25 mouse cellular contexts compared by ENCODE assay signal in genomic region chr2:77173821-77174220, GRCm38 (mm10). TPM values are rescaled to one million over a fixed set of nuclear protein-coding genes. Genes with fewer than 3 reads are reported as not detected.
DNase-seq lines count a peak whose midpoint lies in the region; ATAC-seq and TF ChIP-seq lines count a peak whose summit lies in the region.
"Had no signal": no experiment of that assay in that cellular context is flagged by ENCODE, and none has a peak within 500 bp of the region (broad histone marks: within the 10 kb centered on the region; RNA-seq: fewer than 3 reads in every experiment).

No protein-coding gene starts in this region.

- H3K4me1 ChIP-seq in heart, embryonic 10.5 days, result peaks cover 65% of the 10 kb centered on the region
- peaks cover 13% of the 10 kb centered on the region for H3K4me1 ChIP-seq in hindbrain, postnatal 0 days (ENCODE audit: insufficient read depth, low read length)
- H3K4me1 ChIP-seq in hindbrain, embryonic 16.5 days (ENCODE audit: control insufficient read depth, insufficient read depth, low read depth, low read length), result peaks cover 28% of the 10 kb centered on the region
- peaks cover 13% of the 10 kb centered on the region for H3K4me1 ChIP-seq in liver, postnatal 0 days (ENCODE audit: insufficient read depth)
- H3K4me1 ChIP-seq in liver, embryonic 12.5 days, result peaks cover 63% of the 10 kb centered on the region
- peaks cover 40% of the 10 kb centered on the region for H3K4me1 ChIP-seq in heart, postnatal 0 days (ENCODE audit: control insufficient read depth, insufficient read depth)

- intact Hi-C loops in heart, postnatal 10 days (cut with DNase I), result no loop called here

- H3K4me2 ChIP-seq in hindbrain, postnatal 0 days (ENCODE audit: low read depth, low read length), result no peak overlapping the region
- no peak overlapping the region for H3K4me2 ChIP-seq in hindbrain, embryonic 16.5 days (ENCODE audit: low read length)
- no peak overlapping the region for H3K4me2 ChIP-seq in liver, postnatal 0 days (ENCODE audit: low read depth, low read length)
- no peak overlapping the region for H3K4me2 ChIP-seq in liver, embryonic 12.5 days
- H3K4me2 ChIP-seq in heart, postnatal 0 days (ENCODE audit: low read depth, low read length), result no peak overlapping the region; the same call in 1 of the 2 replicates
- H3K4me2 ChIP-seq: embryonic facial prominence, embryonic 12.5 days; forebrain, embryonic 12.5 days; limb, embryonic 12.5 days; lung, embryonic 15.5 days had no signal

- no peaks in the 10 kb centered on the region for H3K9me3 ChIP-seq in heart, embryonic 10.5 days
- no peaks in the 10 kb centered on the region for H3K9me3 ChIP-seq in hindbrain, postnatal 0 days (ENCODE audit: low read length)
- no peaks in the 10 kb centered on the region for H3K9me3 ChIP-seq in hindbrain, embryonic 16.5 days (ENCODE audit: control insufficient read depth, low read length)
- H3K9me3 ChIP-seq in liver, postnatal 0 days (ENCODE audit: low read length), result no peaks in the 10 kb centered on the region
- no peaks in the 10 kb centered on the region for H3K9me3 ChIP-seq in liver, embryonic 12.5 days (replicated peaks)
- H3K9me3 ChIP-seq in heart, postnatal 0 days (replicated peaks; ENCODE audit: control insufficient read depth, low read length), result no peaks in the 10 kb centered on the region
- H3K9me3 ChIP-seq: embryonic facial prominence, embryonic 12.5 days; forebrain, embryonic 12.5 days; hindbrain, embryonic 10.5 days; limb, embryonic 12.5 days; lung, embryonic 15.5 days; megakaryocyte, embryonic 14.5 days had no signal

- no peak for TF ChIP-seq CTCF in hindbrain, postnatal 0 days (IDR thresholded peaks at IDR 0.05; ENCODE audit: low read depth)
- TF ChIP-seq CTCF in liver, postnatal 0 days (IDR thresholded peaks at IDR 0.05; ENCODE audit: low read depth), result no peak
- TF ChIP-seq CTCF in heart, postnatal 0 days (IDR thresholded peaks at IDR 0.05; ENCODE audit: low read depth), result no peak

- TF ChIP-seq EP300 in liver, postnatal 0 days (IDR thresholded peaks at IDR 0.05; ENCODE audit: low read depth), result no peak
- TF ChIP-seq EP300 in heart, postnatal 0 days (IDR thresholded peaks at IDR 0.05; ENCODE audit: low read depth), result no peak

- WGBS in heart, embryonic 10.5 days, result 80% methylated on average over 6 of the region's 6 CpGs
- 87% methylated on average over 6 of the region's 6 CpGs for WGBS in hindbrain, postnatal 0 days
- 88% methylated on average over 6 of the region's 6 CpGs for WGBS in hindbrain, embryonic 16.5 days
- WGBS in liver, postnatal 0 days (ENCODE audit: insufficient replicate concordance), result 78% methylated on average over 6 of the region's 6 CpGs
- WGBS in liver, embryonic 12.5 days (ENCODE audit: insufficient replicate concordance), result 75% methylated on average over 6 of the region's 6 CpGs
- WGBS in heart, postnatal 0 days, result 67% methylated on average over 6 of the region's 6 CpGs

- ATAC-seq in hindbrain, postnatal 0 days, result no peak
- ATAC-seq in hindbrain, embryonic 16.5 days, result no peak
- 0 out of 2 replicates have a peak, but pooled peaks have one; percentile 17 for ATAC-seq in liver, postnatal 0 days
- no peak for ATAC-seq in liver, embryonic 12.5 days
- no peak for ATAC-seq in heart, postnatal 0 days (ENCODE audit: insufficient read depth, low read depth)
- ATAC-seq: CD4-positive, CD25-positive, alpha-beta regulatory T cell, adult 4 months; intestine, postnatal 0 days had no signal

- H3K27me3 ChIP-seq in heart, embryonic 10.5 days (ENCODE audit: insufficient read depth, poor library complexity, severe bottlenecking), result no peaks in the 10 kb centered on the region
- no peaks in the 10 kb centered on the region for H3K27me3 ChIP-seq in hindbrain, postnatal 0 days (ENCODE audit: insufficient read depth, low read length)
- H3K27me3 ChIP-seq in hindbrain, embryonic 16.5 days (replicated peaks; ENCODE audit: control insufficient read depth, insufficient read depth, low read length), result no peaks in the 10 kb centered on the region
- H3K27me3 ChIP-seq in liver, postnatal 0 days (ENCODE audit: insufficient read depth, low read length), result no peaks in the 10 kb centered on the region
- peaks cover 9% of the 10 kb centered on the region; the same call in 1 of the 2 replicates for H3K27me3 ChIP-seq in liver, embryonic 12.5 days (replicated peaks)
- H3K27me3 ChIP-seq in heart, postnatal 0 days (ENCODE audit: control insufficient read depth, insufficient read depth, low read length), result no peaks in the 10 kb centered on the region
- H3K27me3 ChIP-seq: embryonic facial prominence, embryonic 12.5 days; lung, embryonic 15.5 days had no signal

- peak; percentile 74 for DNase-seq in heart, embryonic 10.5 days (ENCODE audit: low spot score)
- no peak for DNase-seq in heart, postnatal 10 days
- no peak for DNase-seq in hindbrain, postnatal 0 days (ENCODE audit: low spot score)
- DNase-seq in liver, postnatal 0 days, result no peak
- DNase-seq in heart, postnatal 0 days (ENCODE audit: low spot score), result no peak
- DNase-seq: adrenal gland, postnatal 14 days; cerebellum, postnatal 25 days; gastrocnemius, postnatal 36 days; right cerebral cortex, postnatal 14 days; thymus, adult 2 months; thymus, postnatal 4 days had no signal

- H3K36me3 ChIP-seq in heart, embryonic 10.5 days, result no peaks in the 10 kb centered on the region
- H3K36me3 ChIP-seq in hindbrain, postnatal 0 days (ENCODE audit: insufficient read depth, low read length), result no peaks in the 10 kb centered on the region
- no peaks in the 10 kb centered on the region for H3K36me3 ChIP-seq in hindbrain, embryonic 16.5 days (ENCODE audit: control insufficient read depth, insufficient read depth, low read length)
- H3K36me3 ChIP-seq in liver, postnatal 0 days (replicated peaks; ENCODE audit: insufficient read depth, low read length), result no peaks in the 10 kb centered on the region
- no peaks in the 10 kb centered on the region for H3K36me3 ChIP-seq in liver, embryonic 12.5 days
- no peaks in the 10 kb centered on the region for H3K36me3 ChIP-seq in heart, postnatal 0 days (replicated peaks; ENCODE audit: control insufficient read depth, insufficient read depth, low read length)
- H3K36me3 ChIP-seq: embryonic facial prominence, embryonic 12.5 days; forebrain, embryonic 12.5 days; hindbrain, embryonic 10.5 days; limb, embryonic 12.5 days; lung, embryonic 15.5 days had no signal

- peak overlapping the region; percentile 97 for H3K27ac ChIP-seq in heart, embryonic 10.5 days
- H3K27ac ChIP-seq in hindbrain, postnatal 0 days, result 0 out of 2 replicates have a peak overlapping the region, but pooled peaks have one; percentile 20
- no peak overlapping the region for H3K27ac ChIP-seq in hindbrain, embryonic 16.5 days (ENCODE audit: low read depth, low read length)
- H3K27ac ChIP-seq in liver, postnatal 0 days (ENCODE audit: low read depth), result peak overlapping the region; percentile 22; the same call in 1 of the 2 replicates
- no peak overlapping the region for H3K27ac ChIP-seq in liver, embryonic 12.5 days
- H3K27ac ChIP-seq in heart, postnatal 0 days (ENCODE audit: low read depth), result peak overlapping the region; percentile 98
- H3K27ac ChIP-seq: embryonic facial prominence, embryonic 12.5 days; forebrain, embryonic 12.5 days; hindbrain, embryonic 10.5 days; limb, embryonic 12.5 days; liver, embryonic 14.5 days; lung, embryonic 15.5 days; stomach, postnatal 0 days had no signal

- no peak overlapping the region for H3K9ac ChIP-seq in hindbrain, postnatal 0 days (replicated peaks; ENCODE audit: low read length)
- no peak overlapping the region for H3K9ac ChIP-seq in hindbrain, embryonic 16.5 days (ENCODE audit: low read depth, low read length)
- H3K9ac ChIP-seq in liver, postnatal 0 days (replicated peaks), result no peak overlapping the region
- no peak overlapping the region for H3K9ac ChIP-seq in liver, embryonic 12.5 days
- H3K9ac ChIP-seq in heart, postnatal 0 days (replicated peaks; ENCODE audit: low read depth, low read length), result no peak overlapping the region
- H3K9ac ChIP-seq: embryonic facial prominence, embryonic 12.5 days; forebrain, embryonic 12.5 days; limb, embryonic 12.5 days; liver, embryonic 14.5 days; lung, embryonic 15.5 days had no signal

- H3K4me3 ChIP-seq in heart, embryonic 10.5 days, result no peak overlapping the region
- H3K4me3 ChIP-seq in hindbrain, postnatal 0 days (ENCODE audit: low read length), result no peak overlapping the region
- no peak overlapping the region for H3K4me3 ChIP-seq in hindbrain, embryonic 16.5 days (ENCODE audit: low read length)
- H3K4me3 ChIP-seq in liver, postnatal 0 days (ENCODE audit: low read depth, low read length), result no peak overlapping the region
- H3K4me3 ChIP-seq in liver, embryonic 12.5 days, result no peak overlapping the region
- no peak overlapping the region for H3K4me3 ChIP-seq in heart, postnatal 0 days (ENCODE audit: low read depth, low read length)
- H3K4me3 ChIP-seq: embryonic facial prominence, embryonic 12.5 days; erythroblast, embryonic 14.5 days; forebrain, embryonic 12.5 days; hindbrain, embryonic 10.5 days; limb, embryonic 12.5 days; lung, embryonic 15.5 days; megakaryocyte, embryonic 14.5 days had no signal

RNA-seq across cellular contexts. Expression of gene Ccdc141, which starts 3.4 kb away (rescaled TPM):
- polyA plus RNA-seq in heart, embryonic 10.5 days (2016; fragmentation: Nextera tagmentation; extraction: Ambion mirVana), result 150 and 241 TPM in 2 replicates
- total RNA-seq in heart, postnatal 10 days (2021), result 100 to 1,000 TPM; 185 to 219 TPM
- 11.7 and 20.0 TPM in 2 replicates for total RNA-seq in hindbrain, postnatal 0 days (2014; rRNA removed)
- polyA plus RNA-seq in hindbrain, postnatal 0 days (2015; fragmentation: Nextera tagmentation; extraction: Ambion mirVana), result 10.1 and 13.6 TPM in 2 replicates
- polyA plus RNA-seq in hindbrain, embryonic 16.5 days (2015; fragmentation: Nextera tagmentation; extraction: Ambion mirVana), result 8.5 and 9.9 TPM in 2 replicates
- 2.2 and 3.0 TPM in 2 replicates for polyA plus RNA-seq in liver, postnatal 0 days (2015; fragmentation: Nextera tagmentation; extraction: Ambion mirVana)
- 1.9 and 2.9 TPM in 2 replicates for polyA plus RNA-seq in liver, embryonic 12.5 days (2016; fragmentation: Nextera tagmentation; extraction: Ambion mirVana)
- 162 and 219 TPM in 2 replicates for total RNA-seq in heart, postnatal 0 days (2014; rRNA removed; ENCODE audit: low replicate concordance)
- polyA plus RNA-seq in heart, postnatal 0 days (2015; fragmentation: Nextera tagmentation; extraction: Ambion mirVana), result 135 and 139 TPM in 2 replicates
- total RNA-seq: monocyte, adult 5-6 weeks had no signal

Comparison
In these comparisons a context has a peak if more than half of its experiments do, and no peak if none do; other contexts are left out.
1. H3K27ac ChIP-seq: peak in heart, embryonic 10.5 days (single experiment), hindbrain, postnatal 0 days (single experiment), liver, postnatal 0 days (single experiment) and heart, postnatal 0 days (single experiment); none in hindbrain, embryonic 16.5 days (single experiment) and liver, embryonic 12.5 days (single experiment).